Mouse (Mus musculus) hindbrain, embryonic 16.5 days (tissue): ENCODE data around the gene Tnk1. TPM values are rescaled to one million over a fixed set of nuclear protein-coding genes. Genes with fewer than 3 reads are reported as not detected.
A peak's percentile ranks its signal among the peaks of the same experiment; 100 is the strongest.

Experiments
- ATAC-seq: fragments of 200-750 bp; cut with Nextera tagmentation; 2 replicates; pipeline ENCODE4 v1.8.0; 2017; ENCODE audit warnings: moderate TSS enrichment, moderate library complexity
- H3K27ac ChIP-seq: fragments of 300-500 bp; sonication (generic); 2 replicates; pipeline ENCODE4 v1.5.1; 2014; ENCODE audit warnings: low read depth, mild to moderate bottlenecking, control low read depth, low read length, moderate library complexity
- H3K27me3 ChIP-seq: fragments of 300-500 bp; sonication (generic); replicated peaks from 2 replicates; pipeline ENCODE4 v1.6.1; 2014; ENCODE audit warnings: low read length; ENCODE audit not compliant: control insufficient read depth, insufficient read depth
- H3K36me3 ChIP-seq: fragments of 300-500 bp; sonication (generic); 2 replicates; pipeline ENCODE4 v1.6.1; 2014; ENCODE audit warnings: mild to moderate bottlenecking, low read length, moderate library complexity, mixed read lengths; ENCODE audit not compliant: control insufficient read depth, insufficient read depth
- H3K4me1 ChIP-seq: fragments of 300-500 bp; sonication (generic); 2 replicates; pipeline ENCODE4 v1.6.1; 2014; ENCODE audit warnings: low read depth, low read length; ENCODE audit not compliant: control insufficient read depth, insufficient read depth
- H3K4me2 ChIP-seq: fragments of 300-500 bp; sonication (generic); 2 replicates; pipeline ENCODE4 v1.6.1; 2014; ENCODE audit warnings: mild to moderate bottlenecking, low read length, control low read depth, moderate library complexity
- H3K4me3 ChIP-seq: fragments of 300-500 bp; sonication (generic); 2 replicates; pipeline ENCODE4 v1.5.1; 2014; ENCODE audit warnings: mild to moderate bottlenecking, low read length, control low read depth, moderate library complexity
- H3K9ac ChIP-seq: fragments of 300-500 bp; sonication (generic); 2 replicates; pipeline ENCODE4 v1.6.1; 2014; ENCODE audit warnings: low read depth, mild to moderate bottlenecking, control low read depth, low read length, moderate library complexity
- H3K9me3 ChIP-seq: fragments of 300-500 bp; sonication (generic); 2 replicates; pipeline ENCODE4 v1.6.1; 2014; ENCODE audit warnings: mild to moderate bottlenecking, low read length, moderate library complexity; ENCODE audit not compliant: control insufficient read depth
- WGBS: fragments of 180-500 bp; shearing (Covaris S2); extraction: QIAGEN DNeasy Blood & Tissue Kit; methylation state at CpG from one replicate; pipeline ENCODE4 v1.1.7; 2014; 5-methylcytosine and 5-hydroxymethylcytosine counted together
- polyA plus RNA-seq: library from polyadenylated mRNA; unstranded; fragments of >200 nt; fragmentation: Nextera tagmentation; extraction: Ambion mirVana; gene quantifications from 2 replicates; pipeline ENCODE4 v1.2.1, GENCODE M21; 2015

The Tnk1 gene
- 0.10 and 0.13 TPM in 2 replicates for polyA plus RNA-seq

DNA sequence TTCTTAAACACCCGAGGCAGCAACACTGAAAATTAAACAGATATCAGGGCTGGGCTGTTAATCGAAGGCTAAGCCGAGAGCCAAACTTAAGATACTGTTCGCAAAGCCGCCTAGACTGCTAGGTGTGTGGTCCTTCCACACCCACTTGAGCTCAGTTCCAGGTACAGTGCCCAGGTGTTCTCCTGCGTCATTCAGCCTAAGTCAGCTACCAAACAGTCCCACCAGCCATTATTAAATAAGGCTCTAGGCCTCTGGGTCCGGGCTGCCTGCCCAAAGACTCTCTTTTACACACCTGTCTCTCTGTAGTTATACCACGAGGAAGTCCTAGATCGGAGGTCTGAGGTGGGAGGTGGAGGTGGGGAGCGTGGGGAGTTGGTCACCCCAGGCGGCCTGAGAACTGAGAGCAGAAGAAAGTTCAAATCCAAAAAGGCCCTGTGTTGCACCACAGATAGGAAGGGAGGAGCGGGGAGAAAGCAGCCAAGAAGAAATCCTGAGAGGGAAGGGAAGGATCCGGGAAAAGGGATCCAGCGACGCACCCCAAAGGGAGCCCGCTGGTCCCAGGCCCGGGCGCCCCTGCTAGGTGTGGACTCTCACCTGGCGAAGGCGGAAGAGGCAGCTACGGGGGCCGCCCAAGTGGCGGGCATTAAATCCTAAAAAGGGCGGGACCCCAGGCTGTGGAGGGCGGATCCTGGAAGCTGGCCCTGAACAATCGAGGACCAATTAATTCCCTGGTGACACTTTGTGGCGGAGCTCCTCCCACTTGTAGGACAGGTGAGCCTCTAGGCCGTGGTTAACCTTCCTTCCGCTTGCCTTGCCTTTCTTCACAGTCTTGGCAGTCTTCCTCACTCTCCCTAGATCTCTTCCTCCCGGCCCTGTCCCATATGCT lies at the start of gene Tnk1:
Gene Tnk1, minus strand, starts transcription at position 618 of the 886 bp plus-strand sequence.
- H3K9me3 ChIP-seq = no peaks in the 10 kb centered on the region
- 24% methylated on average over 30 of the region's 30 CpGs for WGBS

DNA sequence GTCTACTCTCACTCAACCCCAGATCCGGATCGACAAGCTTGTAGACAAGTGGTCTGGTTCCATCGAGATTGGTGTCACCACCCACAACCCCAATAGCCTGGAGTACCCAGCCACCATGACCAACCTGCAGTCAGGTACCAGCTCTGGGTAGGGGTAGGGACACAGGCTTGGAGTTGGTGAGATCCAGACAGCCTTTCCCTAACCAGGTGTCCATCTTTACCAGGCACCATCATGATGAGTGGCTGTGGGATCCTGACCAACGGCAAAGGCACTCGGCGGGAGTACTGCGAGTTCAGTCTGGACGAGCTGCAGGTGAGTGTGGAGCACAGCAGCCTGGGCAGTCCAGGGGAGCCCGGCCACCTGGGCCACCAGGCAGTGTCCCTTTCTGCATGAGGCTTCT lies 45.8 kb upstream of the Tnk1 start:
- H3K9me3 ChIP-seq = no peaks in the 10 kb centered on the region
- no peak overlapping the region for H3K4me2 ChIP-seq
- H3K4me3 ChIP-seq = no peak overlapping the region
- H3K27me3 ChIP-seq = no peaks in the 10 kb centered on the region
- H3K4me1 ChIP-seq = peaks cover 16% of the 10 kb centered on the region
- H3K36me3 ChIP-seq = peaks cover 44% of the 10 kb centered on the region
- ATAC-seq = no peak
- no peak overlapping the region for H3K9ac ChIP-seq
- no peak overlapping the region for H3K27ac ChIP-seq
- 97% methylated on average over 9 of the region's 9 CpGs for WGBS

More for the DNA sequence above, at the start of gene Tnk1:
- H3K4me1 ChIP-seq = no peaks in the 10 kb centered on the region
- H3K4me2 ChIP-seq = no peak within 1 kb of the TSS
- no peak within 1 kb of the TSS for H3K27ac ChIP-seq
- H3K27me3 ChIP-seq = 0 out of 2 replicates have a peak, but pooled peaks cover 6% of the 10 kb centered on the region
- ATAC-seq = no peak
- H3K36me3 ChIP-seq = no peaks in the 10 kb centered on the region
- no peak within 1 kb of the TSS for H3K4me3 ChIP-seq
- no peak within 1 kb of the TSS for H3K9ac ChIP-seq

DNA sequence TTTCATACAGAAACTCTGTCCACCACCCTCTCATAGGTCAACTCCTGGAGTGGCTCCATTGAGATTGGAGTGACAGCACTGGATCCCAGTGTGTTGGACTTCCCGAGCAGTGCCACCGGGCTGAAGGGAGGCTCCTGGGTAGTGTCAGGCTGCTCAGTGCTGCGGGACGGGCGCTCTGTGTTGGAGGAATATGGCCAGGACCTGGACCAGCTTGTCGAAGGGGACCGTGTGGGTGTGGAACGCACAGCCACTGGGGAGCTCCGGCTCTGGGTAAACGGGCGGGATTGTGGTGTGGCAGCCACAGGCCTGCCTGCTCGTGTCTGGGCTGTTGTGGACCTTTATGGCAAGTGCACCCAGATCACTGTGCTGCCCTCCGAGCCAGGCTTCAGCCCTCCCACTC lies 44.4 kb upstream of the Tnk1 start:
- Histone ChIP-seq H3K4me2 (peak overlapping the region; percentile 88), H3K9ac (peak overlapping the region; percentile 94), H3K4me3 (no peak overlapping the region; the same call in 1 of the 2 replicates), H3K27me3 (no peaks in the 10 kb centered on the region), H3K4me1 (peaks cover 17% of the 10 kb centered on the region), H3K27ac (no peak overlapping the region), H3K36me3 (peaks cover 31% of the 10 kb centered on the region), H3K9me3 (no peaks in the 10 kb centered on the region)
- no peak for ATAC-seq
- WGBS = 92% methylated on average over 13 of the region's 13 CpGs

DNA sequence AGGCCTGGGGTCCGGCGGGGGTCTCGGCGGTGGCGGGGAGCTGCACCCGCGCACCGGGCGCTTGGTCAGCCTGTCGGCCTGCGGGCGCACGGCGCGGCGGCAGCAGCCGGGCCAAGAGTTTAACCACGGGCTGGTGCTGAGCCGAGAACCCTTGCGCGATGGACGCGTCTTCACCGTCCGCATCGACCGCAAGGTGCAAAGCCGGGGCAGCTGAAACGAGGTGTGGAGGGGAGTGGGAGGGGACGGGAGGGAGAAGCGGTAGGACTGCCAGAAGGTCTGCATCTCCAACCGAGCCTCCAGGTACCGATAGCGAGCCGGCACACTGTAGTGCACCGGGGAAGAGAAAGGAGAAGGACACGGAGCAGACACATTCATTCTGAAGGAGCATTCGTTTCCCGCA lies 43.5 kb upstream of the Tnk1 start:
- peak overlapping the region; percentile 94 for H3K9ac ChIP-seq
- H3K4me3 ChIP-seq = peak overlapping the region; percentile 92
- ATAC-seq = no peak
- H3K27ac ChIP-seq = peak overlapping the region; percentile 97
- WGBS = under 1% methylated on average over 32 of the region's 39 CpGs
- peaks cover 17% of the 10 kb centered on the region for H3K4me1 ChIP-seq
- peaks cover 21% of the 10 kb centered on the region for H3K36me3 ChIP-seq
- H3K9me3 ChIP-seq = no peaks in the 10 kb centered on the region
- peak overlapping the region; percentile 88 for H3K4me2 ChIP-seq
- H3K27me3 ChIP-seq = no peaks in the 10 kb centered on the region

GRCm38 (mm10) chr11:69901406-69901846 lies 42.9 kb upstream of the Tnk1 start:
- WGBS = under 1% methylated on average over 42 of the region's 42 CpGs
- Histone ChIP-seq H3K27me3 (no peaks in the 10 kb centered on the region), H3K9me3 (no peaks in the 10 kb centered on the region)

GRCm38 (mm10) chr11:69900471-69901405 lies 42.2 kb upstream of the Tnk1 start, which contains the start of the genes 2810408A11Rik and Neurl4:
TSS of gene 2810408A11Rik (minus strand) at chr11:69900987.
TSS of gene Neurl4 (plus strand) at chr11:69901072.
- H3K9me3 ChIP-seq = no peaks in the 10 kb centered on the region
- H3K27ac ChIP-seq = peak within 1 kb of the TSS; percentile 97
- H3K4me2 ChIP-seq = peak within 1 kb of the TSS; percentile 88
- no peaks in the 10 kb centered on the region for H3K27me3 ChIP-seq
- peak within 1 kb of the TSS; percentile 92 for H3K4me3 ChIP-seq
- H3K36me3 ChIP-seq = peaks cover 10% of the 10 kb centered on the region
- ATAC-seq = peak; percentile 95
- peaks cover 17% of the 10 kb centered on the region for H3K4me1 ChIP-seq
- 0% methylated on average over 38 of the region's 38 CpGs for WGBS
- H3K9ac ChIP-seq = peak within 1 kb of the TSS; percentile 94

More at GRCm38 (mm10) chr11:69901406-69901846, 42.9 kb upstream of the Tnk1 start:
- Histone ChIP-seq H3K4me2 (peak overlapping the region; percentile 88), H3K9ac (peak overlapping the region; percentile 94), H3K36me3 (peaks cover 17% of the 10 kb centered on the region), H3K4me3 (peak overlapping the region; percentile 92), H3K4me1 (peaks cover 17% of the 10 kb centered on the region), H3K27ac (peak overlapping the region; percentile 97)
- peak; percentile 79 for ATAC-seq

- Histone ChIP-seq H3K27me3 (no peaks in the 10 kb centered on the region), H3K9me3 (no peaks in the 10 kb centered on the region), H3K27ac (no peak overlapping the region), H3K36me3 (peaks cover 9% of the 10 kb centered on the region), H3K4me2 (peak overlapping the region; percentile 88), H3K4me1 (peaks cover 17% of the 10 kb centered on the region), H3K4me3 (peak overlapping the region; percentile 92), H3K9ac (peak overlapping the region; percentile 94)
- no peak for ATAC-seq
- WGBS = 25% methylated on average over 4 of the region's 4 CpGs
These were observed 41.3 kb upstream of the Tnk1 start for GRCm38 (mm10) chr11:69899870-69900269.

DNA sequence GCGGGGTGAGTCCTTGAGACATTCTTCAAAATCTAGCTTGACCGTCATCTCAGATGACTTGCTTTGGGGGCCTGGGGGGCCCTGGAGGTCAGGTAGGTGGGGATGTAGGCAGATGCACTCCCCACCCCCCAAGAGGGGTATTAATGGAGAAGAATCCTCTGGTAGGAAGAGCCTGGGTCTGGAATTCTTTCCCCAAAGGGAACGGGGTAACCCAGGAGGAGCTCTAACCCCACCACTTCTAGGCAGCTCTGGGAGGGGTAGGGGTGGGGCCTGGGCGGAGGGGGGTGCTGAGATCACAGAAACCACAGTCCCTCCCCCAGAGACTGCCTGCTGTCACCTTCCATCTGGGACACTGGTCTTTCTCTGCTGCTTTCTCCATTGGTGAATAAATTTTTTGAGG lies 36.8 kb upstream of the Tnk1 start, which contains the start of gene Acap1:
Gene Acap1, minus strand, starts transcription at position 249 of the 400 bp plus-strand sequence.
- Histone ChIP-seq H3K4me1 (peaks cover 7% of the 10 kb centered on the region), H3K36me3 (no peaks in the 10 kb centered on the region), H3K27me3 (no peaks in the 10 kb centered on the region), H3K4me3 (no peak within 1 kb of the TSS), H3K27ac (no peak within 1 kb of the TSS), H3K9ac (no peak within 1 kb of the TSS), H3K9me3 (no peaks in the 10 kb centered on the region), H3K4me2 (no peak within 1 kb of the TSS)
- no peak for ATAC-seq
- 81% methylated on average over 4 of the region's 4 CpGs for WGBS
